Mouse (Mus musculus) spleen, adult 12 weeks (tissue): Measurements from ENCODE around the gene Wrnip1.
"Not testable (repeated sequence)": the region's sequence is repeated elsewhere in the genome, so short reads cannot be mapped to it uniquely, and the experiment has no call there.

Experiments
- DNase-seq: peaks from one replicate; pipeline ENCODE4 v3.0.0; 2022; ENCODE audit warnings: low spot score

Gene Wrnip1

GRCm38 (mm10) chr13:32851967-32852366 lies 50.1 kb downstream of the Wrnip1 start:
- DNase-seq = no peak

- no peak for DNase-seq
Observed at GRCm38 (mm10) chr13:32852539-32852938, 50.7 kb downstream of the Wrnip1 start.

- DNase-seq = no peak
Observed at GRCm38 (mm10) chr13:32853073-32853472, 51.2 kb downstream of the Wrnip1 start.

- DNase-seq = no peak
Observed at GRCm38 (mm10) chr13:32860821-32861220, 59.0 kb downstream of the Wrnip1 start.

- DNase-seq = no peak
Observed at GRCm38 (mm10) chr13:32863456-32863855, 61.6 kb downstream of the Wrnip1 start.

GRCm38 (mm10) chr13:32864529-32864928 lies 62.7 kb downstream of the Wrnip1 start:
- not testable (repeated sequence) for DNase-seq

- no peak for DNase-seq
Observed at GRCm38 (mm10) chr13:32865591-32865990, 63.8 kb downstream of the Wrnip1 start.

GRCm38 (mm10) chr13:32866484-32866883 lies 64.6 kb downstream of the Wrnip1 start:
- DNase-seq = peak; percentile 32

GRCm38 (mm10) chr13:32867030-32867429 lies 65.2 kb downstream of the Wrnip1 start:
- DNase-seq = no peak

- DNase-seq = not testable (repeated sequence)
Observed at GRCm38 (mm10) chr13:32868233-32868632, 66.4 kb downstream of the Wrnip1 start.

- no peak for DNase-seq
Observed at GRCm38 (mm10) chr13:32868843-32869242, 67.0 kb downstream of the Wrnip1 start.
